Mouse (Mus musculus): Measurements from ENCODE around the gene Slc2a1. TPM values are rescaled to one million over a fixed set of nuclear protein-coding genes. Genes with fewer than 3 reads are reported as not detected.

Gene Slc2a1
- polyA plus RNA-seq, 1 experiment from 2014 or later = 137 TPM

GRCm38 (mm10) chr4:119093890-119094289, 14.6 kb upstream of the Slc2a1 start:
- DNase-seq (ENCODE audit: low spot score) = no peak
- no peaks in the 10 kb centered on the region for H3K9me3 ChIP-seq (ENCODE audit: control insufficient read depth, low read length)
- H3K27ac ChIP-seq (ENCODE audit: low read depth, low read length) = no peak overlapping the region
- WGBS = 72% methylated on average over 7 of the region's 7 CpGs
- no peaks in the 10 kb centered on the region for H3K4me1 ChIP-seq (replicated peaks; ENCODE audit: control insufficient read depth, insufficient read depth, low read length)
- no peaks in the 10 kb centered on the region for H3K27me3 ChIP-seq (ENCODE audit: control insufficient read depth, insufficient read depth, low read length)
- H3K9ac ChIP-seq (ENCODE audit: low read depth, low read length) = no peak overlapping the region
- ATAC-seq (ENCODE audit: low FRiP score) = no peak
- no peaks in the 10 kb centered on the region for H3K36me3 ChIP-seq (ENCODE audit: control insufficient read depth, insufficient read depth, low read length)
- H3K4me3 ChIP-seq (ENCODE audit: low read depth, low read length) = no peak overlapping the region
- H3K4me2 ChIP-seq (replicated peaks; ENCODE audit: low read depth, low read length) = no peak overlapping the region

DNA sequence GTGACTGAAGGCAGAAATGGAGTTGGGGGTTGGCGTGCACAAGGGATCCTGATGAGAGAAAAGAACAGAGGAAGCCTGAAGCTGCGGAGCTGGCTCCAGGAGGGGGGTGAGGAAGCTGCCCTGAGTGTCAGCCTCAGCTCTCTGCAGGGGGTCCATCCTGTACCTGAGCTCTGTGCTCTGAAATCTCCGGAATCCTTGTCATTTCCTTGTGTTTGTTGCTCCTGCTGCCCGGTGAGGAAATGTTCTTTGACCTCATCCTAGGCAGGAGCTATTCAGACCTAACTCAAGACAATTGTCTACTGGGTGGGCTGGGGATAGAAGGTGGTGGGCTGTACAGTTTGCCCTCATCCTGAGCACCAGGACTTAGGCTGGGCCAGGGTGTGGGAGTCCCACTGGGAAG, 13.5 kb upstream of the Slc2a1 start:
- H3K27me3 ChIP-seq (ENCODE audit: control insufficient read depth, insufficient read depth, low read length) = no peaks in the 10 kb centered on the region
- 36% methylated on average over 4 of the region's 4 CpGs for WGBS

DNA sequence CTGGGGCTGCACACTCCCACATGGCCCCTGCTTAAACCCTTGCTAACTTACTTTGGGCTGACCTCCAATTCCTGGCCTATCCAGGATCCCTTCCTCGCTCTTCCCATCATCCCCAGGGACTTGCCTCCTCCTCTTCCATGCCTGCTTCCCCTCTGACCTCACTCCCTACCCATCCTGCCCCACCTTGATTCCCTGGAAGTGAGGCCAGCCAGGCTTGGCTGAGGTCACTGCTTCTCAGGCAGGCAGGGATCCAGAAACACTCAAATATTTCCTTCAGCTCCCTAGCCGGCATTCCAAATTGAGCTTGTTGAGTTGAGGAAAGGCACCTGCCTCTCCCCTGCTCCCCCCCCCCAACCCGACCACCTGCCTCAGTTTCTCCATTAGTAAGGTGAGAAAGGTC, 12.1 kb upstream of the Slc2a1 start:
- DNase-seq (ENCODE audit: low spot score) (no peak), ATAC-seq (ENCODE audit: low FRiP score) (no peak)
- no peaks in the 10 kb centered on the region for H3K9me3 ChIP-seq (ENCODE audit: control insufficient read depth, low read length)
- H3K27me3 ChIP-seq (ENCODE audit: control insufficient read depth, insufficient read depth, low read length) = no peaks in the 10 kb centered on the region
- H3K4me3 ChIP-seq (ENCODE audit: low read depth, low read length) = no peak overlapping the region
- H3K27ac ChIP-seq (ENCODE audit: low read depth, low read length) = no peak overlapping the region
- no peaks in the 10 kb centered on the region for H3K4me1 ChIP-seq (replicated peaks; ENCODE audit: control insufficient read depth, insufficient read depth, low read length)
- H3K9ac ChIP-seq (ENCODE audit: low read depth, low read length) = no peak overlapping the region
- 69% methylated on average over 3 of the region's 3 CpGs for WGBS
- no peaks in the 10 kb centered on the region for H3K36me3 ChIP-seq (ENCODE audit: control insufficient read depth, insufficient read depth, low read length)
- no peak overlapping the region for H3K4me2 ChIP-seq (replicated peaks; ENCODE audit: low read depth, low read length)

More for the DNA sequence above, 13.5 kb upstream of the Slc2a1 start:
- Histone ChIP-seq H3K4me2 (replicated peaks; ENCODE audit: low read depth, low read length) (no peak overlapping the region), H3K27ac (ENCODE audit: low read depth, low read length) (no peak overlapping the region), H3K9ac (ENCODE audit: low read depth, low read length) (no peak overlapping the region), H3K4me1 (replicated peaks; ENCODE audit: control insufficient read depth, insufficient read depth, low read length) (no peaks in the 10 kb centered on the region), H3K36me3 (ENCODE audit: control insufficient read depth, insufficient read depth, low read length) (no peaks in the 10 kb centered on the region), H3K9me3 (ENCODE audit: control insufficient read depth, low read length) (no peaks in the 10 kb centered on the region), H3K4me3 (ENCODE audit: low read depth, low read length) (no peak overlapping the region)
- DNase-seq (ENCODE audit: low spot score) (no peak), ATAC-seq (ENCODE audit: low FRiP score) (no peak)

DNA sequence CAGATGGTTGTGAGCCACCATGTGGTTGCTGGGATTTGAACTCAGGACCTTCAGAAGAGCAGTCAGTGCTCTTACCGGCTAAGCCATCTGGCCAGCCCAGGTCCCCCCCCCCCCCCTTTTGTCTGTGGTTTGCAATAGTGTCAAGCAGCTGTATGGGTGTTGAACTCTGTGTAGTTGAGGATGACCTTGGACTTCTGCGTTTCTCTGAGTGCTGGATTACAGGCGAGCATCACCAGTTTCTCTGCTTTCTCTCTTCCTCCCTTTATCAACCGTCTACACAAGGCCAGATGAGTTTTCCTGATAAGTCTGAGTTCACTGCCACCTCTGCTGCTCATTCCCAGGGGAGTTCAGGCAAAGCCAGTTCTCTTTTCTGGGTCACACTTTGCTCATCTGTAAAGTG, 11.1 kb upstream of the Slc2a1 start:
- no peak overlapping the region for H3K4me2 ChIP-seq (replicated peaks; ENCODE audit: low read depth, low read length)
- no peaks in the 10 kb centered on the region for H3K4me1 ChIP-seq (replicated peaks; ENCODE audit: control insufficient read depth, insufficient read depth, low read length)
- H3K27ac ChIP-seq (ENCODE audit: low read depth, low read length) = no peak overlapping the region
- no peak overlapping the region for H3K9ac ChIP-seq (ENCODE audit: low read depth, low read length)
- H3K27me3 ChIP-seq (ENCODE audit: control insufficient read depth, insufficient read depth, low read length) = no peaks in the 10 kb centered on the region
- H3K9me3 ChIP-seq (ENCODE audit: control insufficient read depth, low read length) = no peaks in the 10 kb centered on the region
- H3K36me3 ChIP-seq (ENCODE audit: control insufficient read depth, insufficient read depth, low read length) = no peaks in the 10 kb centered on the region
- DNase-seq (ENCODE audit: low spot score) = no peak
- ATAC-seq (ENCODE audit: low FRiP score) = no peak
- H3K4me3 ChIP-seq (ENCODE audit: low read depth, low read length) = no peak overlapping the region
- 89% methylated on average over 4 of the region's 4 CpGs for WGBS

DNA sequence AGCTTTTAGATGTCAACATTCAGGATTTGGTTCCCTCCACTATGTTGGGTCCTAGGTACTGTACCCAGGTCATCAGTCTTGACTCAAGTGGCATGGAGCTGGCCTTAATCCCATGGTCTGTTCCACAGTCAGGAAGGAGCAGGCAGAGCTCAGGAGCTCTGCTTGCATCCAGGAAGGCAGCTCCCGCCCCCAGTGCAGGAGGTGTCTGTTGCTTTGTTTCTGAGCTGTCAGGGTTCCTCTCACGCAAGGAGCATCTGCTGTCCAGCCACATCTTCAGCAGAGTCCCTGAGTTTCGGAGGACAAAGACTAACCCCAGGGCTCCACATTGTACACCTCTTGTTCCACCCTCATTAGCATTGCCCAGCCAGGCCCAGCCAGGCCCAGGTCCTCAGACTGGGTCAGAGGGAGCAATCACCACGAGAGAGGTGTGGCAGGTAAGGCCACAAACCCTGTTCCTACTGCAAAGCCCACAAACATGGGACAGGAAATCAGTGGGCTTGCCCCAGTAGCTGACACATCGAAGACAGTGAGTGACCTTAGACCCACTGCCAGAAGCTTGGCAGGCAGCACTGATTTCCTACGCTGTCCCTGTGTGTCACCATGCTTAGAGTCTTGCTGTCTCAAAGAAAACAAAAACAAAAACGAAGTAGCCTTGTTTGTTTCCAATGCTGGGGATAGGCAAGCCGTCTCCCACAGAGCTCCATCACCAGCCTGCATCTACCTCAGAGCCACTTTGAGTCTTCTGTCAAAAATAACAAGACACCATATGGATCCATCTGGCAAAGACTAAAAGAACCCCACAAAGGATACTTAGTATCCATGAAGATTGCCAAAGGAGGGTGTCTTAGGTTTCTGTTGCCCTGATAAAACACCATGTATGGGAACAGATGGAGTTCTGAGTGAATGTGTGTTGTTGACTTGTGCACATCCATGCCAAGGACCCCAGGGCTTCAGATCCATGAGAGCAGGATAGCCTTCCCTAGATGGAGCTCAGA, 10.0 kb upstream of the Slc2a1 start:
- Histone ChIP-seq H3K9ac (ENCODE audit: low read depth, low read length) (no peak overlapping the region), H3K27ac (ENCODE audit: low read depth, low read length) (no peak overlapping the region), H3K36me3 (ENCODE audit: control insufficient read depth, insufficient read depth, low read length) (no peaks in the 10 kb centered on the region), H3K9me3 (ENCODE audit: control insufficient read depth, low read length) (no peaks in the 10 kb centered on the region), H3K27me3 (ENCODE audit: control insufficient read depth, insufficient read depth, low read length) (no peaks in the 10 kb centered on the region), H3K4me2 (replicated peaks; ENCODE audit: low read depth, low read length) (no peak overlapping the region), H3K4me3 (ENCODE audit: low read depth, low read length) (no peak overlapping the region), H3K4me1 (replicated peaks; ENCODE audit: control insufficient read depth, insufficient read depth, low read length) (no peaks in the 10 kb centered on the region)
- 55% methylated on average over 8 of the region's 8 CpGs for WGBS
- ATAC-seq (ENCODE audit: low FRiP score) (no peak), DNase-seq (ENCODE audit: low spot score) (no peak)

GRCm38 (mm10) chr4:119101392-119101791, 7.1 kb upstream of the Slc2a1 start:
- DNase-seq (ENCODE audit: low spot score) = no peak
- H3K4me2 ChIP-seq (replicated peaks; ENCODE audit: low read depth, low read length) = no peak overlapping the region
- H3K27ac ChIP-seq (ENCODE audit: low read depth, low read length) = no peak overlapping the region
- ATAC-seq (ENCODE audit: low FRiP score) = no peak
- H3K36me3 ChIP-seq (ENCODE audit: control insufficient read depth, insufficient read depth, low read length) = no peaks in the 10 kb centered on the region
- H3K4me1 ChIP-seq (replicated peaks; ENCODE audit: control insufficient read depth, insufficient read depth, low read length) = peaks cover 7% of the 10 kb centered on the region; the same call in 1 of the 2 replicates
- H3K27me3 ChIP-seq (ENCODE audit: control insufficient read depth, insufficient read depth, low read length) = no peaks in the 10 kb centered on the region
- H3K9me3 ChIP-seq (ENCODE audit: control insufficient read depth, low read length) = no peaks in the 10 kb centered on the region
- WGBS = 89% methylated on average over 3 of the region's 3 CpGs
- H3K4me3 ChIP-seq (ENCODE audit: low read depth, low read length) = no peak overlapping the region
- H3K9ac ChIP-seq (ENCODE audit: low read depth, low read length) = no peak overlapping the region

- Histone ChIP-seq H3K36me3 (ENCODE audit: control insufficient read depth, insufficient read depth, low read length) (no peaks in the 10 kb centered on the region), H3K9ac (ENCODE audit: low read depth, low read length) (no peak overlapping the region), H3K27ac (ENCODE audit: low read depth, low read length) (no peak overlapping the region), H3K27me3 (ENCODE audit: control insufficient read depth, insufficient read depth, low read length) (no peaks in the 10 kb centered on the region), H3K4me1 (replicated peaks; ENCODE audit: control insufficient read depth, insufficient read depth, low read length) (peaks cover 7% of the 10 kb centered on the region; the same call in 1 of the 2 replicates), H3K9me3 (ENCODE audit: control insufficient read depth, low read length) (no peaks in the 10 kb centered on the region), H3K4me3 (ENCODE audit: low read depth, low read length) (no peak overlapping the region), H3K4me2 (replicated peaks; ENCODE audit: low read depth, low read length) (no peak overlapping the region)
- ATAC-seq (ENCODE audit: low FRiP score) = no peak
- no peak for DNase-seq (ENCODE audit: low spot score)
- WGBS = 81% methylated on average over 7 of the region's 7 CpGs
Observed at GRCm38 (mm10) chr4:119102350-119103126, 6.0 kb upstream of the Slc2a1 start.

DNA sequence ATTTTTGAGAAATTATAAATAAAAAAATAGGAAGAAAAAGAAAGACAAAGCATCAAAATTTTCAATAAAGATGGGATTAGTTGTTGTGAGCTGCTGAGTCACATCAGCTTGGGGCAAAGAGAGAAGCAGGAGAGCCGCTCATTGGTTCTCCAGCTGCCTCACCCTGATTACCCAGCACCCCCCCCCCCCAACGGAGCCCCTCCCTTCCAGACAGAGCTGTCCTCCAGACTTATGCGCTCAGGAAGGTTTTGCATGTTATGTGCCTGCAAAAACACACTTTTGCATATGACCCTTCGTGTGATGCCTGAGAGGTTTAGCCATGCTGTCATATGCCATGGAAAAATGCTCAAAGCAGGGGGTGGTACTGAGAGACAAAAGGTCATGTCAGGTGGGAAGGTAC, 3.7 kb upstream of the Slc2a1 start:
- no peaks in the 10 kb centered on the region for H3K9me3 ChIP-seq (ENCODE audit: control insufficient read depth, low read length)
- H3K36me3 ChIP-seq (ENCODE audit: control insufficient read depth, insufficient read depth, low read length) = no peaks in the 10 kb centered on the region
- H3K27me3 ChIP-seq (ENCODE audit: control insufficient read depth, insufficient read depth, low read length) = no peaks in the 10 kb centered on the region
- no peak overlapping the region for H3K4me2 ChIP-seq (replicated peaks; ENCODE audit: low read depth, low read length)
- H3K4me3 ChIP-seq (ENCODE audit: low read depth, low read length) = no peak overlapping the region
- DNase-seq (ENCODE audit: low spot score) (no peak), ATAC-seq (ENCODE audit: low FRiP score) (no peak)
- no peak overlapping the region for H3K27ac ChIP-seq (ENCODE audit: low read depth, low read length)
- H3K4me1 ChIP-seq (replicated peaks; ENCODE audit: control insufficient read depth, insufficient read depth, low read length) = peaks cover 7% of the 10 kb centered on the region; the same call in 1 of the 2 replicates
- no peak overlapping the region for H3K9ac ChIP-seq (ENCODE audit: low read depth, low read length)
- WGBS = 31% methylated on average over 4 of the region's 4 CpGs
